Mouse (Mus musculus): ENCODE data around the gene Eif4g2. TPM values are rescaled to one million over a fixed set of nuclear protein-coding genes. Genes with fewer than 3 reads are reported as not detected.

The Eif4g2 gene
- total RNA-seq, 4 experiments from 2014 or later, result 569 to 611 (median 588) TPM

GRCm38 (mm10) chr7:111069439-111070166 lies 13.2 kb downstream of the Eif4g2 start:
- no peak for DNase-seq (ENCODE audit: low spot score in 2 of 2)

GRCm38 (mm10) chr7:111068181-111068580 lies 14.6 kb downstream of the Eif4g2 start:
- no peak for DNase-seq (ENCODE audit: low spot score in 2 of 2)

- no peak for DNase-seq (ENCODE audit: low spot score in 2 of 2)
These were observed 19.9 kb downstream of the Eif4g2 start for GRCm38 (mm10) chr7:111062971-111063370.

DNA sequence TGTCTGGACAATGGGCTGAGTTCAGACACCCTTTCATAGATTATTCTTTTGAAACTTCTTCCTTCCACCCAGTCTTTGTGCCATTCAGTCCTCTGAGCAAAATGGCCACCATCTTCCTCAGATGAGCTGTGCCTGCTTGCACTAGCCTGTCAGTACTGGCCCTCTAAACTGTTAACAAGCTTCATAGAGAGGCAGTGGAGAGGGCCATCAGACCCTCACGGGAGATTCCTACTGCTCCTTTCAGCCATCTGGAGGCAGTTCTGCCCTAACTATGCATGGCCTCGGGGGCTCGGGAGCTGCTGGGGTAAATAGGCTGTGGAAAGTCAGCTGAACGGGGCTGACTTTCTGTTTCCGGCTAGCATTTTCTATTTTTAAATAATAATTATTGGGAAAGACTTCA lies 23.3 kb downstream of the Eif4g2 start:
- DNase-seq (ENCODE audit: low spot score in 2 of 2), result no peak

GRCm38 (mm10) chr7:111055984-111056657 lies 26.7 kb downstream of the Eif4g2 start:
- DNase-seq (ENCODE audit: low spot score in 2 of 2), result no peak

GRCm38 (mm10) chr7:111055221-111055620 lies 27.6 kb downstream of the Eif4g2 start:
- DNase-seq (ENCODE audit: low spot score in 2 of 2), result no peak

DNA sequence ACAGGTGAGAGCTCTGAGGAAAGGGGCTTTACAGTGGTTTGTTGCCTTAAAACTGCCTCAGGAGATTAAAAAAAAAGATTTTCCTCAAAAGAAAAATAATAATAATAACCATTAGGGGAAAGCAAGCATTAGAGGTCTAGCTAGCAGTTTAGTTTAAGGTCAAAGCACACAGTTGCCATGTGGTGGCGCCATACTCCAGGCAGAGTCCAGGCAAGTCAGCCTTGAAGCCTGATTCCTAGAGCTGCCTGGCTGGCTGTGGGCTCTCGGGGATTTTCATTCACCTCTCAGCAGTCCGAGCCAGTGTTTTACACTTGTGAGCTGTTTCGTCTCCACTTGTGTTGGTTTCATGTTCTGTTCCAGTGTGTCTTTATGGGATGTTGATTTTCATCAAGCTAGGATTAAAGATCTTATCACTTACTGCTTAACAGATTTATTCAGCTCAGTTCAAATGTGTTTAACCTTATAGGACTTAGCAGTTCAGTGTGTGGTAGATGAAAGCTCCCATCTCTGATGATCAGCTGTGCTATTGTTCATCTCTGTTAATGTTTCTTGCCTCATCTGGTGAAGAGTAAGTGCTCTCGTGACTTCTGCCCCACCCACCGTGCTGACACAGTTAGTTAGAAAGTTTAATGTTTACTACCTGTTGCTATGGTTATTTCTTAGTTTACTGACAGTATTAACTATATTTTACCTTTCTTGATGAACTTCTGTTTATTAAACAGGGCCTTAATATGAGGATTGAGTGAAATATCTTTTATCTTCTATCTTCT lies 33.0 kb downstream of the Eif4g2 start:
- DNase-seq (ENCODE audit: low spot score in 2 of 2), result peak in 1 of 2 experiments; percentile 13

DNA sequence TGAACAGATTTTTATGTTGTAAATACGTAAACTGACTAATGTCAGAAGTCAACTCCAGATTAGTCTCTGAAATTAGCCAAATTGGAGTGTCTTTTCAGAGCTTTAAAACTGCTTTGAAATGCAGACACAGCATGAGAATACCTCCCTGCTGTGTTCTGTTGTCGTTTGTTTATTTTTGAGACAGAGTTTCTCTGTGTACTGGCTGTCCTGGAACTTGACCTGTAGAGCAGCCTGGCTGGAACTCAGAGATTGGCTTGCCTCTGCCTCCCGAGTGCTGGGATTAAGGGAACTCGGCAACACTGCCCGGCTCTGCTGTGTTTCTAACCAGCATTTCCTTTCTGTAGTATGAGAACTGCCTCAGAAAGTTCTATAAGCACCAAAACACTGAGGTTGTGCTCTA lies 33.9 kb downstream of the Eif4g2 start:
- DNase-seq (ENCODE audit: low spot score in 2 of 2), result no peak

DNA sequence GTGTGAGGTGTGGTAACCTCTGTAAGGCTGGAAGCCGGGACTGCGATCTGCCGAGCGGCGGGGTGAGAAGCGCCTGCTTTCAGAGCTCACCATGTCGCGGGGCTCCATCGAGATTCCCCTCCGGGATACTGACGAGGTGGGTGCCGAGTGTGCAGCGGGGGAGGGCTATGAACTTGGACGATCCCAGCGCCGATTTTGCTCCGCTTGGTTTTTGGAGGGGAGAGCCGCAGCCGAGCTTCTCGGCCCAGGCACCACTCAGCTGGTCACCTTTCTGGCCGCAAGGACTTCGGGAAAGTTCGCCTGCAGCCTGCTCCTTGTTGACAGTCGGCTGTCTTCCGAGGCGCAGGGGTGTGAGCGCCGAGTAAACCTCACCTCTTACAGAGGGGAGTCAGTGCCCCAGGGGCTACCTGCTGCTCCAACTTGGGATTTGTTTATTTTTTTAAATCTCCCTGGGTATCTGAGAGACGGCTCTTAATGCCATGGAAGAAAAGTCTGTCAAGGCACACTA lies 53.7 kb downstream of the Eif4g2 start:
- no peak for DNase-seq (ENCODE audit: low spot score in 2 of 2)

GRCm38 (mm10) chr7:111028281-111029045 lies 54.4 kb downstream of the Eif4g2 start, which contains the start of gene Ctr9:
TSS of gene Ctr9 (plus strand) at chr7:111028951.
- DNase-seq (ENCODE audit: low spot score in 2 of 2), result peak; percentile 90 to 96

DNA sequence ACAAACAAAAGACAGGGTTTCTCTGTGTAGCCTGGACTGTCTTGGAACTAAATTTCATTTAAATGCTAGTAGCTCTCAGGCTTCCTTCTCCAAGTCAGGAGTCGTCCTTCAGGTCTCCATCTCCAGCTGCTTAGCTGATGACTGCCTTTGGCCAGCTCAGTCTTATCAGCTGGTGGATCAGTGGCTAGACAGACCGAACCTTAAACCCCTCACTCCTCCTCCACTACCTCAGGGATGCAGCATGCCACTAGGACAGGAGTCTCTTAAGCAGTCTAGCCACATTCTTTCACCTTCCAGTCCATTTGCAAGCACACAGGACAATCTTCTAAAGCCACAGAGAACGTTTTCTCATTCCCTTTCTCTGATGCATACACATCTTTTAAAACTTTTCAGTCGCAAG lies 57.9 kb downstream of the Eif4g2 start:
- DNase-seq (ENCODE audit: low spot score in 2 of 2), result no peak

DNA sequence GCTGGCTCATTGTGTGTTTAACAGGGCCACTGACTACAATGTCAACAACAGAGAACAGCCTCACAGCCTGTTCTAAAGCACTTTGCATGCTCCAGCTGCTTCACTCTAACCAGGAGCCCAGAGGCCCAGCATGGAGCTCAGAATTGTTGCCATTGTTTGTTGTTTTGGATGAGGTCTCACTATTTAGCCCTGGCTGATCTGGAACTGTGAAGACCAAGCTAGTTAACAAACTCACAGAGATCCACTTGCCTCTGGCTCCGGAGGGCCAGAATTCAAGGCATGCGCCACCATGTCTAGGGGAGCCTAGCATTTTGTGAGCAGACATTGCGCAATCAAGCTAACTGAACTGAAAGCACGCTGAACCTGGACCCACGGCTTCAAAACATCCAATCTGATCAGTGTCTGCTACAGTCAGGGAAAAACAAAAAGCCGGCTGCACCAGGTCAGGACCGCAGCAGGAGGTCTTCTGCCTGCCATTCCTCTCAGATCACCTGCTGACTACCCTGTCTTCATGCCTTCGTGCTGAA lies 58.7 kb downstream of the Eif4g2 start:
- no peak for DNase-seq (ENCODE audit: low spot score in 2 of 2)

DNA sequence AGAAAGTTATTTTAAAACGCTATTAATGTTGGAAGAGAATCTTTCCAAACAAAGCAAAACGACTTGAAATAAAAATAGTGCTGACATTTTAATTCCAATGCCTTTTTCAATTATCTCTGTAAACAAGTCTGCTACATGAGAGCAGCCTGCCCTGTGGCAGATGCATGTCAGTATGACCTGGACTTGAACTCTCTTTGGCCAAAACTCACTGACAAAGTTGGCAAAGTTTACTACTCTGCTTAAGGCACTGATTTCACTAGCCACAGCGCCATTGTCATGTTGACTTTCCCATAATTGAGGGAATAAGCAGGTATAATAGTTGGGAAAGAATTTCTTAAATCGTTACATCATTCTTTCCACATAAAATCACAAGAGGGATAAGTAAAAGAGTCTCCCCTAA lies 62.0 kb downstream of the Eif4g2 start:
- DNase-seq (ENCODE audit: low spot score in 2 of 2), result no peak

Other genes starting within 250 kb of the Eif4g2 start
- gene Rnf141, start 238.6 kb downstream of the Eif4g2 start, total RNA-seq (2022), result 10 to 100 TPM; 68.5 to 87.3 (median 77.0) TPM
- 1 to 10 TPM in 2 of 4 experiments, under 1 TPM in 2; 0.84 to 1.4 (median 0.99) TPM for gene Lyve1, start 219.8 kb downstream of the Eif4g2 start, total RNA-seq (2022)
- gene Mrvi1, start 100.6 kb downstream of the Eif4g2 start, total RNA-seq (2022), result 1 to 10 TPM; 2.1 to 3.6 (median 3.3) TPM
- 10 to 100 TPM; 38.2 to 40.9 (median 39.2) TPM for gene Ctr9, start 54.1 kb downstream of the Eif4g2 start, total RNA-seq (2022)